Mouse (Mus musculus) layer of hippocampus, adult 18-20 months (tissue): ENCODE results near the gene Clip3. TPM values are rescaled to one million over a fixed set of nuclear protein-coding genes. Genes with fewer than 3 reads are reported as not detected.

ENCODE experiments used
- DNase-seq, 2 experiments: peaks; one replicate each; pipeline ENCODE4 v3.0.0; 2022; ENCODE audit warnings: low spot score in 2 of 2
- long read RNA-seq: library from polyadenylated mRNA; stranded (forward); transcript quantifications from one replicate; pipeline ENCODE4 v2.0.0, GENCODE M21; 2021
- total RNA-seq, 2 experiments: library from RNA; stranded (reverse); gene quantifications; 2 replicates each; pipeline ENCODE4 v1.2.3; 2021

Clip3 gene
- total RNA-seq, result 100 to 1,000 TPM; 461 to 466 TPM
- long read RNA-seq, partial matches to known transcripts, result 91 of 137 reads
- long read RNA-seq, other reads (novel, unspliced or antisense), result 45 of 137 reads

GRCm38 (mm10) chr7:30291215-30292131 lies at the start of gene Clip3:
Gene Clip3, plus strand, starts transcription at chr7:30291728.
- DNase-seq, result peak; percentile 91 to 95

- DNase-seq, result no peak
Observed at GRCm38 (mm10) chr7:30251956-30252954, 39.3 kb upstream of the Clip3 start.

- no peak for DNase-seq
Observed at GRCm38 (mm10) chr7:30265041-30265440, 26.5 kb upstream of the Clip3 start.

- no peak for DNase-seq
Observed at GRCm38 (mm10) chr7:30265531-30265930, 26.0 kb upstream of the Clip3 start.

GRCm38 (mm10) chr7:30265935-30266334 lies 25.6 kb upstream of the Clip3 start:
- no peak for DNase-seq

GRCm38 (mm10) chr7:30266780-30267179 lies 24.7 kb upstream of the Clip3 start:
- DNase-seq, result no peak

GRCm38 (mm10) chr7:30269641-30270040 lies 21.9 kb upstream of the Clip3 start:
- no peak for DNase-seq

- no peak for DNase-seq
Observed at GRCm38 (mm10) chr7:30274383-30274782, 17.1 kb upstream of the Clip3 start.

- DNase-seq, result no peak
Observed at GRCm38 (mm10) chr7:30278911-30279310, 12.6 kb upstream of the Clip3 start.

GRCm38 (mm10) chr7:30279536-30279935 lies 12.0 kb upstream of the Clip3 start:
- no peak for DNase-seq

- DNase-seq, result peak; percentile 78 to 94
Observed at GRCm38 (mm10) chr7:30279951-30280669, 11.4 kb upstream of the Clip3 start, which contains the start of the genes Thap8 and Wdr62. Gene Thap8, plus strand, starts transcription at chr7:30280094. Gene Wdr62, minus strand, starts transcription at chr7:30280419.

- DNase-seq, result peak; percentile 81 to 90
Observed at GRCm38 (mm10) chr7:30280670-30281138, 10.8 kb upstream of the Clip3 start.

GRCm38 (mm10) chr7:30281522-30281921 lies 10.0 kb upstream of the Clip3 start:
- no peak for DNase-seq

- no peak for DNase-seq
Observed at GRCm38 (mm10) chr7:30282740-30283139, 8.8 kb upstream of the Clip3 start.

GRCm38 (mm10) chr7:30286701-30287410 lies 4.7 kb upstream of the Clip3 start:
- no peak for DNase-seq

- no peak for DNase-seq
Observed at GRCm38 (mm10) chr7:30288046-30288445, 3.5 kb upstream of the Clip3 start.

- no peak for DNase-seq
Observed at GRCm38 (mm10) chr7:30289071-30289713, 2.3 kb upstream of the Clip3 start.

GRCm38 (mm10) chr7:30289714-30290399 lies 1.7 kb upstream of the Clip3 start:
- DNase-seq, result no peak

- DNase-seq, result peak in 1 of 2 experiments; percentile 52
Observed at GRCm38 (mm10) chr7:30293795-30294194, 2.3 kb downstream of the Clip3 start.
